Mouse (Mus musculus) C3H10T1/2 (cell line): ENCODE results near the gene Gm16253. TPM values are rescaled to one million over a fixed set of nuclear protein-coding genes. Genes with fewer than 3 reads are reported as not detected.

Source experiments
- polyA plus RNA-seq, 2 experiments: library from polyadenylated mRNA; unstranded; fragments of >200 nt; fragmentation: generic; extraction: Trizol; gene quantifications; one replicate each; pipeline ENCODE4 v1.2.1; 2012; ENCODE audit warnings: missing spikeins in 2 of 2

Gene Gm16253
- polyA plus RNA-seq: under 1 TPM; 0.23 to 0.51 TPM

DNA sequence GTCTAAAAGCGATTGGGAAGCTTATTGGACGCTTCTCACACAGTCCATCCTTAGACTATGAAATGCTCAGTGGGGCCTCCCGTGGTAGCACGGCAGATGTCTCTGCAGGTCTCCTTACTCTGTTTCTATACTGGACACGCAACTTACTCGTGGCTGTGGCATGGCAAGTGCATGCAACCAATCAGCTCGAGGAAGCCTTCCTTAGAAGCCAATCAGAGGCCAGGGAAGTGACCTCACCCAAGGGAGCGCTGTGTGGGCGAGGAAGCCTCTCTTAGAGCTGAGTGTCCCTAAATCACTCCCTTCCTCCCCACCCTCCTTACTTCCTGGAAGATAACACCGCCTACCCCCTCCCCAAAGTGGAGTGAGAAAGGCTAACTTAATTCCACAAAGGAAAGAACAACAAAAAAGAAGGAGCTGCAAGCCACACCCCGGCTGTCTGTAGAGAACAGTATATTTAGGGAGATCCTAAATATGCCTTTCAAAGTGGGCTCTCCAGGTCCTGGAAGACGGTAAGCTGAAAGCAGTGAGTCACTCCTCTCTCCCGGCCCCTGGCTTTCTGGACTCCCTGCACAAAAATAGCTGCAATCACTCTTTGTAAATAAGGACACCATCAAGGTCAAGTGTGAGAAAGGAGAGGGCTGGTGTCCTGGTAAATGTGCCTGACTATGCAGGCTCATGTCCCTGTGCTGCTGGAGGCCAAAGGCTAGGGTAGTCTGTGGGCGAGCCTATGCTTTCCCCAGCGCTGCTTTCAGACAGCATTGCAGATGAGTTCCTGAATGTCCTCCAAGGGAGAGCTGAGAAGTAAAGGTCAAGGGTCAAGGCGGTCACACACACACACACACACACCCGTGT, at the start of gene Gm16253:
Gm16253 (plus strand) TSS at position 295 of the 852 bp plus-strand sequence.

DNA sequence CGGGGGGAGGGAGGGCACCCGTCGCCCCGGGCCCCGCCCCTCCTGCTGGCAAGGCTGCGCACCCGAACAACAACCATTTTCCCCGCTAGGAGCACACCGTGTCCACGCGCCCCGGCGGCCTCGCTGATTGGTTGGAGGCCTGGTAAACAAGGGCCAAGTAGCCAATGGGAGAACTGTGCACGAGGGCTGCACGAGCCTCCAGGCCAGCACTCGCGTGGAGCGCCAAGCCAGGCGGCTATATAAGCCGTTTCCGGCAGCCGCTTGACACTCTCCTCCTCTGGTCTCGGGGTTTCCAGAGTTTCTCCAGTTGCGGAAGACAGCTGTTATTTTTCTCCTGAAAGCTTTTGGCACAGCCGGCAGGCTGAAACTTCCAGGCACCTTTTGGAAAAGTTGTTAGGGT, 19.1 kb upstream of the Gm16253 start, which contains the start of gene Txnip:
Txnip (plus strand) TSS at position 264 of the 400 bp plus-strand sequence.

DNA sequence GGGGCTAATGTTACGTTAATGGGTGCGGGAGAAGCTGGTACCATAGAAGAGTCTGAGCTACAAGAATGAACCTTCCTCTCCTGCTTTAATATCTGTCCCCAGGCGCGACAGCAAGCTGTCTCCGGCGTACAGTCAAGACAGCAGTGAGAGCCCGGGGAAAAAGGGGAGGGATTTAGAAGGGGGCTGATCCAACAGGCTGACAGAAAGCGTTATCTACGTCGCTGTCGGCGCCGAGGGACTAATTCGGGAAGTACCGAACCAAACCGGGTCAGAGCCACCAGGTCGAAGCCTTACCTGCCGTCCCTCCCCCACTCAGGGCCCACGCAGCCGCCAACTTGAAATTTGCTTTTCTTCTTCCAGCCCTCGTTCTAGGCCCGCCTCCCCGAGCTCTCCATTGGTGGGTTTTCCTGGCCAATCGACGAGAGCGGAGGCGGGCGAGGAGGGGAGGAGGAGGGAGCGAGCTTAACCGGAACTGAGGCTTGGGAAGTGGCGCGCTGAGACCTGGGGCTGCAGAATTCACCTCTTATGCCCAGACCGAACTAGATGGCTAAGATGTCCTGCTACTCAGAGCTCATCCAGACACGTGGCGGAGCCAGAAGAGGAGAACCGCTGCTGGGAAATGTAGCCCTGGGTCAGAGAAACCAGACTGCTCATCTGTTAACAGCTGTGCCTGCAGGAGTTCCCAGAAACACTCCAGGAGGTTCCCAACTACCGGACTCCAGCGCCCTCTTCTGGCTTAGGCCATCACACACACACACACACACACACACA, 17.2 kb downstream of the Gm16253 start, which contains the start of gene Polr3gl:
Polr3gl (minus strand) TSS at position 392 of the 771 bp plus-strand sequence.

DNA sequence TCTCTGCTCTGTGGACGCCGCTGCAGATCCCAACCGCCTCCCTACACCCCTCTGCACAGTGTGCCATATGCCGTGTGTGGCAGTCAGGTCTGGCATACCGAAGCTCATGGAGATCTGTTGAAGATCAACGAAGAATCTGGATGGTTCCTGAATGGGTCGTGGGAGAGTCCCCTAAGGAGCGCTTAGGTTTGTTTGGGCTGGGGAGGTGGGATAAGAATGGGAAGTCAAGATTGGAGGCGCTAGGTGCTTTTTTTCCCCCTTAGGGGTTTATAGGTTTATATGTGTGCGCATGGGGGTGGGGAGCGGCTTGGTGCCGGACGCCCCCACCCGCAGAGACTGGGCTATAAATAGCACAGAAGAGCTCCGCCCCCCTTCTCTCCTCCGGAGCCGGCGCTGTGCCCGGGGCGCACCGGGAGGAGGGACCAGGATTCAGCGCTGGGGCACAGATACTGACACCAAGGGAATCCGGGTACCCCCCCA, 19.5 kb downstream of the Gm16253 start, which contains the start of gene Ankrd34a:
Ankrd34a (plus strand) TSS at position 409 of the 480 bp plus-strand sequence.

DNA sequence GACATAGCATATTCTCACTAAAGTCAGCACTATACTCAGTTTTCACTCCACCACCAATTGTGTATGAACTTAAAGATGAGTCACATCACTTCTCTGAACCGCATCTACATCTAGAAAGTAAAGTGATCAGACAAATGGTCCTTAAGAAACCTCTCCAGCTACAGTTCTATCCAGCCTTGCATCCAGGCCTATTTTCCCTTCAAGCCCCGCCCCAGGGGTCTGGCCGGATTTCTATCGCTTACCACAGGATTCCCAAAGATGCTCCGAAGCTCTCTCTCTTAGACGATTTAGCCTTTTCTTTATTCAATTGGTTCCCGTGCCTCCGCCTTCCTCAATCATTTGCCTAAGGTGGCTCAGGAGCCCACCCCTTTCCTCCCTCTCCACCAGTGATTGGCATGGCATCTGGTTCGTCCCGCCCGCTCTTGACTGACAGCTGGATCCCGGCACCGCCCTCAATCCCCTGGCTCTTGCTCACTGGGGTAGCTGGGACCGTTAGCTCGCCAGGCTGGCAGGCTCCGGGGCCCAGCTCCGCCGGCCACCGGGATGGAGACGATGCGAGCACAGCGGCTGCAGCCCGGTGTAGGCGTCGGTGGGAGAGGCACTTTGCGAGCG, 24.0 kb downstream of the Gm16253 start, which contains the start of gene Lix1l:
Lix1l (plus strand) TSS at position 511 of the 612 bp plus-strand sequence.

DNA sequence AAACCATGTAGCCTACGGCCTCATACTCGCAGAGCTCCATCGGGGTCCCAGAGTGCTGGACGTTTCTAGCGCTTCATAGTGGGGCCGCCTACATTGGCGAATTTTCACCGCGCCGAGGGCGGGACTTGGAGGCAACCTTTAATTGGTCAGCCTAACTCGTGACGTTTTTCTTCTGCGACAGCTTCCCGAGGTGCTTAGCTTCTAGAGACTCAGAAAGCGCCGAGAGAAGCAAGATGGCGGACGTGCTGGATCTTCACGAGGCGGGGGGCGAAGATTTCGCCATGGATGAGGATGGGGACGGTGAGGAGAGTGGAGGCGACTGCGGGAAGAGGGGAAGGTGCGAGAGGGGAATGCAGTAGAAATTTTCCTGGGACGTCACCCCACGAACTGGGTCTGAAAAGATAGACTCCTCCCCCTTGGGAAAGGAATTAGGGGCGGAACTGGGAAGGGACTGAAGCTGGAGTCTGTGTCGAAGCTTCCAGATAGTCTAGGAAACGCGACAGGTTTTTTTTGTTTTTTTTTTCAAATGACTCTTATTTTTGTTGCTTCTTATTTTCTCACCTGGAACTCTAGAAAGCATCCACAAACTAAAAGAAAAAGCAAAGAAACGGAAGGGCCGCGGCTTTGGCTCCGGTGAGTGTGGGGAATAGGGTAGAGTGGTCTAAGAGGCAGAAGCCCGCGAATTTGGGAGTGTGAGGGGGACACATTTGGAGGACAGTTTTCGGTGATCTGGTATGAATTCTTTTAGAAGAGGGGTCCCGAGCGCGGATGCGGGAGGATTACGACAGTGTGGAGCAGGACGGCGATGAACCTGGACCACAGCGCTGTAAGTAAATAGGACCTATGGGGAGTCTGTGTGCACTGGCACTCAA, 53.2 kb downstream of the Gm16253 start, which contains the start of gene Rbm8a:
Rbm8a (plus strand) TSS at position 205 of the 872 bp plus-strand sequence.

Other genes starting within 250 kb of the Gm16253 start
- gene BC107364, start 124.7 kb upstream of the Gm16253 start, polyA plus RNA-seq: not detected
- not detected for gene Hfe2, start 51.8 kb upstream of the Gm16253 start, polyA plus RNA-seq
- gene Txnip, start 19.0 kb upstream of the Gm16253 start, polyA plus RNA-seq: 100 to 1,000 TPM in 1 of 2 experiments, 1 to 10 TPM in 1; 4.2 to 111 TPM
- 10 to 100 TPM in 1 of 2 experiments, 1 to 10 TPM in 1; 3.2 to 21.0 TPM for gene Polr3gl, start 17.2 kb downstream of the Gm16253 start, polyA plus RNA-seq
- gene Ankrd34a, start 19.7 kb downstream of the Gm16253 start, polyA plus RNA-seq: 1 to 10 TPM in 1 of 2 experiments, under 1 TPM in 1; 0.67 to 1.1 TPM
- 10 to 100 TPM; 16.3 to 85.1 TPM for gene Lix1l, start 24.2 kb downstream of the Gm16253 start, polyA plus RNA-seq
- 10 to 100 TPM; 55.8 to 66.9 TPM for gene Rbm8a, start 52.9 kb downstream of the Gm16253 start, polyA plus RNA-seq
- gene Pex11b, start 58.4 kb downstream of the Gm16253 start, polyA plus RNA-seq: 10 to 100 TPM; 12.0 to 28.6 TPM
- gene Gm42957, start 58.5 kb downstream of the Gm16253 start, polyA plus RNA-seq: under 1 TPM; 0.01 to 0.02 TPM
- under 1 TPM; 0.06 to 0.67 TPM for gene Itga10, start 68.6 kb downstream of the Gm16253 start, polyA plus RNA-seq
- gene Ankrd35, start 93.1 kb downstream of the Gm16253 start, polyA plus RNA-seq: under 1 TPM; 0.02 to 0.08 TPM
- 10 to 100 TPM; 13.6 to 29.1 TPM for gene Pias3, start 119.4 kb downstream of the Gm16253 start, polyA plus RNA-seq
- 1 to 10 TPM; 2.5 to 3.8 TPM for gene Nudt17, start 131.6 kb downstream of the Gm16253 start, polyA plus RNA-seq
- 10 to 100 TPM; 22.2 to 31.1 TPM for gene Polr3c, start 150.6 kb downstream of the Gm16253 start, polyA plus RNA-seq
- 1 to 10 TPM; 1.4 to 8.0 TPM for gene Rnf115, start 150.7 kb downstream of the Gm16253 start, polyA plus RNA-seq